Mouse (Mus musculus) limb, embryonic 12.5 days (tissue): ENCODE measurements around the gene Erich6. TPM values are rescaled to one million over a fixed set of nuclear protein-coding genes. Genes with fewer than 3 reads are reported as not detected.
A peak's percentile ranks its signal among the peaks of the same experiment; 100 is the strongest.

ENCODE experiments used
- ATAC-seq: fragments of 200-750 bp; cut with Nextera tagmentation; 2 replicates; pipeline ENCODE4 v1.8.0; 2017; ENCODE audit warnings: low read depth, moderate TSS enrichment; ENCODE audit not compliant: insufficient number of reproducible peaks, insufficient read depth, low FRiP score, low TSS enrichment
- H3K27ac ChIP-seq: fragments of 300-500 bp; sonication (generic); 2 replicates; pipeline ENCODE4 v1.5.1; 2016; ENCODE audit warnings: mild to moderate bottlenecking, moderate library complexity
- H3K27me3 ChIP-seq: fragments of 300-500 bp; sonication (generic); 2 replicates; pipeline ENCODE4 v1.6.1; 2016; ENCODE audit warnings: mild to moderate bottlenecking, moderate library complexity
- H3K36me3 ChIP-seq: fragments of 300-500 bp; sonication (generic); 2 replicates; pipeline ENCODE4 v1.6.1; 2016; ENCODE audit warnings: mild to moderate bottlenecking, moderate library complexity
- H3K4me1 ChIP-seq: fragments of 300-500 bp; sonication (generic); replicated peaks from 2 replicates; pipeline ENCODE4 v1.6.1; 2016
- H3K4me2 ChIP-seq: fragments of 300-500 bp; sonication (generic); 2 replicates; pipeline ENCODE4 v1.6.1; 2016; ENCODE audit warnings: mild to moderate bottlenecking, moderate library complexity
- H3K4me3 ChIP-seq: fragments of 300-500 bp; sonication (generic); replicated peaks from 2 replicates; pipeline ENCODE4 v1.5.1; 2016; ENCODE audit warnings: mild to moderate bottlenecking
- H3K9ac ChIP-seq: fragments of 300-500 bp; sonication (generic); replicated peaks from 2 replicates; pipeline ENCODE4 v1.6.1; 2016; ENCODE audit warnings: mild to moderate bottlenecking, moderate library complexity
- H3K9me3 ChIP-seq: fragments of 300-500 bp; sonication (generic); 2 replicates; pipeline ENCODE4 v1.6.1; 2016; ENCODE audit warnings: mild to moderate bottlenecking, moderate library complexity
- WGBS: fragments of 180-500 bp; shearing (Covaris S2); methylation state at CpG from one replicate; pipeline ENCODE4 v1.1.7; 2016; 5-methylcytosine and 5-hydroxymethylcytosine counted together
- polyA plus RNA-seq: library from polyadenylated mRNA; unstranded; fragments of >200 nt; fragmentation: Nextera tagmentation; extraction: Ambion mirVana; gene quantifications from 2 replicates; pipeline ENCODE4 v1.2.1, GENCODE M21; 2016

The Erich6 gene
- polyA plus RNA-seq, 1 experiment from 2014 or later: 0.09 TPM

- H3K9me3 ChIP-seq: no peaks in the 10 kb centered on the region
- H3K4me3 ChIP-seq: no peak overlapping the region
- no peak overlapping the region for H3K27ac ChIP-seq
- H3K4me1 ChIP-seq: peaks cover 19% of the 10 kb centered on the region
- no peak overlapping the region for H3K9ac ChIP-seq
- ATAC-seq: no peak
- 85% methylated on average over 5 of the region's 5 CpGs for WGBS
- peaks cover 15% of the 10 kb centered on the region; the same call in 1 of the 2 replicates for H3K36me3 ChIP-seq
- no peak overlapping the region for H3K4me2 ChIP-seq
- H3K27me3 ChIP-seq: no peaks in the 10 kb centered on the region
Measured at GRCm38 (mm10) chr3:58673295-58673694, 36.3 kb upstream of the Erich6 start.

GRCm38 (mm10) chr3:58672481-58673183 is 35.6 kb upstream of the Erich6 start:
- Histone ChIP-seq H3K4me3 (no peak overlapping the region), H3K4me2 (no peak overlapping the region), H3K36me3 (peaks cover 15% of the 10 kb centered on the region; the same call in 1 of the 2 replicates), H3K4me1 (peaks cover 15% of the 10 kb centered on the region), H3K9ac (no peak overlapping the region), H3K27me3 (no peaks in the 10 kb centered on the region), H3K27ac (no peak overlapping the region), H3K9me3 (no peaks in the 10 kb centered on the region)
- ATAC-seq: no peak
- WGBS: 68% methylated on average over 4 of the region's 4 CpGs

GRCm38 (mm10) chr3:58671616-58672250 is 34.7 kb upstream of the Erich6 start:
- no peak for ATAC-seq
- Histone ChIP-seq H3K4me3 (no peak overlapping the region), H3K4me2 (no peak overlapping the region), H3K9ac (no peak overlapping the region), H3K4me1 (peaks cover 6% of the 10 kb centered on the region), H3K36me3 (peaks cover 15% of the 10 kb centered on the region; the same call in 1 of the 2 replicates), H3K9me3 (no peaks in the 10 kb centered on the region), H3K27ac (no peak overlapping the region), H3K27me3 (no peaks in the 10 kb centered on the region)
- WGBS: 62% methylated on average over 6 of the region's 6 CpGs

DNA sequence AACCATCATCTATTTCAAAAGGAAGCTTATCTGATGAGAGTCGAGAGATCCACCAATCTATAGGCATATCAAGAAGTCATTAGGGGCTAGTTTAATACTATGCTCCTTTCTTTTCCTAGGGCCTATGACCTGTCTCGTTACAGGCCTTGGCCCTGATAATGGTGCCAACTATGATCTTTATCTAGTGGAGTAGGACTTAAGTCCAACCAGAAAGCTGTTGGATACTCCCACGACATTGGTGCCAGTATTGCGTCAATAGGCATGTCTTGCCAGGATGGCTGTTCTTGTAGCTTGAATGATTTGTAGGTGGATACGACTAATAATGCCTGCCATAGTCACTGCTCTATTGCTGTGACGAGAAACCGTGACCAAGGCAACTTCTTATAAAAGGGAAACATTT is 27.0 kb upstream of the Erich6 start:
- no peaks in the 10 kb centered on the region for H3K36me3 ChIP-seq
- WGBS: 88% methylated on average over 7 of the region's 7 CpGs
- no peak overlapping the region for H3K4me3 ChIP-seq
- ATAC-seq: no peak
- H3K9ac ChIP-seq: no peak overlapping the region
- peaks cover 16% of the 10 kb centered on the region; the same call in 1 of the 2 replicates for H3K9me3 ChIP-seq
- no peak overlapping the region for H3K4me2 ChIP-seq
- no peaks in the 10 kb centered on the region for H3K4me1 ChIP-seq
- H3K27me3 ChIP-seq: no peaks in the 10 kb centered on the region
- H3K27ac ChIP-seq: no peak overlapping the region

- Histone ChIP-seq H3K27me3 (no peaks in the 10 kb centered on the region), H3K4me2 (no peak overlapping the region), H3K4me1 (no peaks in the 10 kb centered on the region), H3K36me3 (no peaks in the 10 kb centered on the region), H3K9me3 (0 out of 2 replicates have a peak, but pooled peaks cover 11% of the 10 kb centered on the region), H3K27ac (no peak overlapping the region), H3K9ac (no peak overlapping the region), H3K4me3 (no peak overlapping the region)
- 84% methylated on average over 4 of the region's 4 CpGs for WGBS
- ATAC-seq: no peak
Measured at GRCm38 (mm10) chr3:58660636-58661035, 23.6 kb upstream of the Erich6 start.

DNA sequence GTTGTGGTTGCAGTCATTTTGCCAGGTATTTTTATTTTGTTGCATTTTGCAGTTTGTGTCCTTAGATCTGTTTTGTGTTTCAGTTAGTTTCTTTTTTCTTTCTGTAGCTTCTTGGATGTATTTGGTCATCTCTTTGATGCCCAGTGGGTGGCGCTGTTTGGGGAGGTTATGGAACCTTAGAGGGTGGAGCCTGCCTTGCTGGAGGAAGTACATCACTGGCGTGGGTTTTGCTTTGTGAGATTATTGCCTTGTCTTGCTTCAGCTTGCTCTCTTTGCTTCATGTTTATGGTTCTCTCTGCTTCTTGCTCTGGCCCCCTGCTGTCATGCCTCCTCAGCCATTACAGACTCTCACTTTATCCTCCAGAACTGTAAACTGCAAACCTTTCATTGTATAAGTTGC is 20.3 kb upstream of the Erich6 start:
- 0 out of 2 replicates have a peak, but pooled peaks cover 8% of the 10 kb centered on the region for H3K9me3 ChIP-seq
- ATAC-seq: no peak
- H3K4me2 ChIP-seq: no peak overlapping the region
- H3K4me3 ChIP-seq: no peak overlapping the region
- no peak overlapping the region for H3K27ac ChIP-seq
- no peaks in the 10 kb centered on the region for H3K36me3 ChIP-seq
- no peak overlapping the region for H3K9ac ChIP-seq
- H3K4me1 ChIP-seq: no peaks in the 10 kb centered on the region
- WGBS: 30% methylated on average over 2 of the region's 2 CpGs
- no peaks in the 10 kb centered on the region for H3K27me3 ChIP-seq

GRCm38 (mm10) chr3:58655362-58656130 is 18.5 kb upstream of the Erich6 start:
- Histone ChIP-seq H3K4me2 (no peak overlapping the region), H3K4me1 (no peaks in the 10 kb centered on the region), H3K9me3 (0 out of 2 replicates have a peak, but pooled peaks cover 8% of the 10 kb centered on the region), H3K4me3 (no peak overlapping the region), H3K27ac (no peak overlapping the region), H3K9ac (no peak overlapping the region), H3K36me3 (no peaks in the 10 kb centered on the region), H3K27me3 (no peaks in the 10 kb centered on the region)
- 56% methylated on average over 17 of the region's 17 CpGs for WGBS
- peak; percentile 71 for ATAC-seq

DNA sequence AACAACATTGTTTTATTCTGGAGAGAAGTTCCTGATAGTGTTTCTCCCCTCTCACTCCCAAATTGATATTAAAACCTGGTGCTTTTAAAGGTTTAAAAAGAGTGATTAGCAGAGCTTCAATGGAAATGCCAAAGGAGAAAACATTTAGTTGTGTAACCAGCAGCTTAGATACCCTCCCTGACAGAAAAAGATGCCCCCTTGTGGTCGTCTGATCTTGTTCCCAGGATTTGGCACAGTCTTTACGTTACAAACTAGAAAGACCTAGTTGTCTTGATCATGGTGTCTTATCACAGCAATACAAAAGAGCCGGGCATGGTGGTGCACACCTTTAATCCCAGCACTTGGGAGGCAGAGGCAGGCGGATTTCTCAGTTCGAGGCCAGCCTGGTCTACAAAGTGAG is 16.9 kb upstream of the Erich6 start:
- ATAC-seq: no peak
- 69% methylated on average over 5 of the region's 5 CpGs for WGBS

GRCm38 (mm10) chr3:58650328-58650727 is 13.3 kb upstream of the Erich6 start:
- no peak overlapping the region for H3K4me3 ChIP-seq
- no peak overlapping the region for H3K9ac ChIP-seq
- no peak for ATAC-seq
- H3K4me1 ChIP-seq: no peaks in the 10 kb centered on the region
- WGBS: 71% methylated on average over 4 of the region's 4 CpGs
- no peaks in the 10 kb centered on the region for H3K9me3 ChIP-seq
- no peak overlapping the region for H3K4me2 ChIP-seq
- H3K27me3 ChIP-seq: no peaks in the 10 kb centered on the region
- H3K36me3 ChIP-seq: no peaks in the 10 kb centered on the region
- no peak overlapping the region for H3K27ac ChIP-seq

More for the DNA sequence above, 16.9 kb upstream of the Erich6 start:
- Histone ChIP-seq H3K27me3 (no peaks in the 10 kb centered on the region), H3K4me1 (no peaks in the 10 kb centered on the region), H3K9me3 (no peaks in the 10 kb centered on the region), H3K4me2 (no peak overlapping the region), H3K27ac (no peak overlapping the region), H3K4me3 (no peak overlapping the region), H3K9ac (no peak overlapping the region), H3K36me3 (no peaks in the 10 kb centered on the region)

GRCm38 (mm10) chr3:58647179-58647578 is 10.2 kb upstream of the Erich6 start:
- no peak for ATAC-seq

DNA sequence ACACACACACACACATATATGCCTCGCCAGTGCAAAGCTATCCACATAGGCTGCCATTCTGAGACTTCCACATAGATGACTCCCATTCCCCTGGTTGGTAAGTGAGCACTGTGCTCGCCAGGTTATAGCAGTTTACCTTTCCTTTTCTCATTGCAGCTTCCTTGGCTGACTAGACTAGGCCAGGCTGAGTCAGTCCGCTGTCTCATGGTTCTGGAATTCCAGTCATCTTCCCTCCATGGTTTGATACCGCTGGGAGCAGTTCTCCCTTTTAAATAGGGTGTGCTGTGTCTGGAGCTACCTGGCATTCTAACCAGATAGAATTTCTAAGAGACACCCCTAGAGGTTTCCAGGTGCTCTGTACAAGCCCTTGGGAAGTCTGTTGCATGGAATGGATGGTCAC is 9.2 kb upstream of the Erich6 start:
- Histone ChIP-seq H3K4me3 (no peak overlapping the region), H3K27me3 (no peaks in the 10 kb centered on the region), H3K4me2 (no peak overlapping the region), H3K9me3 (no peaks in the 10 kb centered on the region), H3K27ac (no peak overlapping the region), H3K9ac (no peak overlapping the region), H3K4me1 (no peaks in the 10 kb centered on the region), H3K36me3 (no peaks in the 10 kb centered on the region)
- WGBS: 86% methylated on average over 4 of the region's 4 CpGs
- ATAC-seq: no peak

More at GRCm38 (mm10) chr3:58647179-58647578, 10.2 kb upstream of the Erich6 start:
- no peaks in the 10 kb centered on the region for H3K27me3 ChIP-seq
- no peak overlapping the region for H3K4me3 ChIP-seq
- H3K9me3 ChIP-seq: no peaks in the 10 kb centered on the region
- H3K9ac ChIP-seq: no peak overlapping the region
- no peak overlapping the region for H3K4me2 ChIP-seq
- H3K4me1 ChIP-seq: no peaks in the 10 kb centered on the region
- no peaks in the 10 kb centered on the region for H3K36me3 ChIP-seq
- WGBS: 75% methylated on average over 2 of the region's 2 CpGs
- no peak overlapping the region for H3K27ac ChIP-seq
